Mouse (Mus musculus) hindbrain, embryonic 11.5 days (tissue): Measurements from ENCODE around the gene Anapc15. TPM values are rescaled to one million over a fixed set of nuclear protein-coding genes. Genes with fewer than 3 reads are reported as not detected.

Experiments used
- ATAC-seq: fragments of 200-750 bp; cut with Nextera tagmentation; 2 replicates; pipeline ENCODE4 v1.8.0; 2017; ENCODE audit warnings: mild to moderate bottlenecking, moderate TSS enrichment, moderate library complexity; ENCODE audit not compliant: low FRiP score
- DNase-seq: peaks from one replicate; pipeline ENCODE4 v3.0.0-alpha.2; 2015; ENCODE audit warnings: low spot score
- H3K27ac ChIP-seq: fragments of 300-500 bp; sonication (generic); 2 replicates; pipeline ENCODE4 v1.5.1; 2014; ENCODE audit warnings: mild to moderate bottlenecking, low read depth, low read length
- H3K27me3 ChIP-seq: fragments of 300-500 bp; sonication (generic); 2 replicates; pipeline ENCODE4 v1.6.1; 2014; ENCODE audit warnings: mild to moderate bottlenecking, low read length, moderate library complexity, mixed read lengths; ENCODE audit not compliant: control insufficient read depth, insufficient read depth
- H3K36me3 ChIP-seq: fragments of 300-500 bp; sonication (generic); 2 replicates; pipeline ENCODE4 v1.6.1; 2014; ENCODE audit warnings: mild to moderate bottlenecking, low read length, moderate library complexity, mixed read lengths; ENCODE audit not compliant: control insufficient read depth, insufficient read depth
- H3K4me1 ChIP-seq: fragments of 300-500 bp; sonication (generic); replicated peaks from 2 replicates; pipeline ENCODE4 v1.6.1; 2014; ENCODE audit warnings: low read length, mixed read lengths; ENCODE audit not compliant: control insufficient read depth, insufficient read depth
- H3K4me2 ChIP-seq: fragments of 300-500 bp; sonication (generic); replicated peaks from 2 replicates; pipeline ENCODE4 v1.6.1; 2014; ENCODE audit warnings: mild to moderate bottlenecking, low read depth, low read length
- H3K4me3 ChIP-seq: fragments of 300-500 bp; sonication (generic); 2 replicates; pipeline ENCODE4 v1.5.1; 2014; ENCODE audit warnings: low read depth, low read length
- H3K9ac ChIP-seq: fragments of 300-500 bp; sonication (generic); 2 replicates; pipeline ENCODE4 v1.6.1; 2014; ENCODE audit warnings: low read depth, low read length
- H3K9me3 ChIP-seq: fragments of 300-500 bp; sonication (generic); 2 replicates; pipeline ENCODE4 v1.6.1; 2016; ENCODE audit warnings: low read length; ENCODE audit not compliant: control insufficient read depth
- WGBS: fragments of 180-500 bp; shearing (Covaris S2); extraction: QIAGEN DNeasy Blood & Tissue Kit; methylation state at CpG from one replicate; pipeline ENCODE4 v1.1.7; 2014; 5-methylcytosine and 5-hydroxymethylcytosine counted together
- polyA plus RNA-seq: library from polyadenylated mRNA; unstranded; fragments of >200 nt; fragmentation: Nextera tagmentation; extraction: Ambion mirVana; gene quantifications from 2 replicates; pipeline ENCODE4 v1.2.1, GENCODE M21; 2014

Gene Anapc15
- polyA plus RNA-seq, 1 experiment from 2014 or later, result 90.2 TPM

DNA sequence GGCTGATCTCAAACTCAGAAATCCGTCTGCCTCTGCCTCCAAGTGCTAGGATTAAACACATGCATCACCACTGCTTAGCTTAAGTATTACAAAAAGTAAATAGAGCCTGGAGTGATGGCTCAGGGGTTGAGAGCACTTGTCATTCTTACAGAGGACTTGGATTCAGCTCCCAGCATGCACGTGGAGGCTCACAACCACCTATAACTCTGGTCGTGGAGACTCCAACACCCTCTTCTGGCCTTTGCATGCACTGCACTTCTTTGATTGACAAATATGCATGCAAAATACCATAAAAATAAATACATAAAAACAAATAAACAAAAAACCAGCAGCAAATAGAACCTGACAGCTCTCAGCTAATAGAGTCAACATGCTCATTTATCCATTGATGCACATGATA lies 1.2 kb upstream of the Anapc15 start:
- Histone ChIP-seq H3K4me1 (no peaks in the 10 kb centered on the region), H3K27me3 (no peaks in the 10 kb centered on the region), H3K4me2 (no peak overlapping the region), H3K9ac (no peak overlapping the region), H3K27ac (no peak overlapping the region), H3K36me3 (no peaks in the 10 kb centered on the region), H3K9me3 (no peaks in the 10 kb centered on the region), H3K4me3 (no peak overlapping the region)
- no peak for ATAC-seq
- no peak for DNase-seq
- 71% methylated on average over 3 of the region's 3 CpGs for WGBS

DNA sequence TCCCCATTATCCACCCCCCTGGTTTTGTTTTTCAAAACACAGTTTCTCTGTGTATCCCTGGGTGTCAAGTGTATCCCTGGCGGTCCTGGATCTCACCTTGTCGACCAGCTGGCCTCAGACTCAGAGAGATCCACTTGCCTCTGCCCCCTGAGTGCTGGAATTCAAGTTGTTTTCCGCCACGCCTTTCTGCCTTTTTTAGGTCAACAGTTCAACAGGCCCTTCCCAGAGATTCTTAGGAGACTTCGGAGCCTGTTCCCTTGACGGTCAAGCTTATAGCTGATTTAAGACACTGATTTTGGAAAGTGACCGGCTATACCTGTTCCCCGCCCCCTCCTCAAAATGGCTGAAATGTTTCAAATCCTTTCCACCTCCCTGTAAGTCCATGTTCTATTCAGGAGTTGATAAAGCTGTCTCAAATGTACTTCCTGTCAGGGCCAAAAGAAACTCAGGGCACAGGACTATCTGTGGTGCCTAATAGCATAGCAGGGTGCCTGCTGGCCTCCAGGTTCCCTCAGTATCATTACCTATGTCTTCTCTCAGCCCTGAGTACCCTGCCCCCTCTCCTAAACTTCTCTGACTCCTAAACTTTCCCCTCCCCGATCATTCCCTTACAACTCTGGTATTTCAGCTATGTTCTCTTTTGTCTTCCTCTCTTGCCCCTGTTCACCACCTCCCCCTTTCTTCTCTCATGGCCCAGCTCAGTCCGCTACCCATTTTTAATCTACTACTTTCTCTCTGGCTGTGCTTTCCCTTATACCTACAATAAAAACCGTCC lies 3.2 kb downstream of the Anapc15 start:
- no peak for ATAC-seq
- Histone ChIP-seq H3K4me1 (no peaks in the 10 kb centered on the region), H3K36me3 (no peaks in the 10 kb centered on the region), H3K4me2 (no peak overlapping the region), H3K27me3 (no peaks in the 10 kb centered on the region), H3K4me3 (no peak overlapping the region), H3K9me3 (no peaks in the 10 kb centered on the region), H3K27ac (no peak overlapping the region), H3K9ac (no peak overlapping the region)
- 80% methylated on average over 11 of the region's 11 CpGs for WGBS
- DNase-seq, result no peak

DNA sequence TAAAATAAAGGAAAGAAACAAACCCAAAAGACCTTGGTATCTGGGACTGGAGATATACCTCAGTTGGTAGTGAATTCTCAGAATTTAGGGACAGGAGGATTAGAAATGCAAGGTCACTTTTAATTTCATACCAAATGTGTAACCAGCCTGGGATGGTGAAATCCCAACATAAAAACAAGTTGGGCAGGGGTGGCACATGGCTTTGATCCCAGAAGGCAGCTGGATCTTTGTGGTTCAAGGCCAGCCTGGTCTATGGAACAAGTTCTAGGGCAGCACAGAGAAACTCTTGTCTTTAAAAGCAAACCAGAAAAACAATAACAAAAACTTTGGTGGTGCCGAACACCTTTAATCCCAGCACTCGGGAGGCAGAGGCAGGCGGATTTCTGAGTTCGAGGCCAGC lies 4.0 kb downstream of the Anapc15 start:
- ATAC-seq, result no peak
- H3K4me3 ChIP-seq, result no peak overlapping the region
- H3K36me3 ChIP-seq, result no peaks in the 10 kb centered on the region
- H3K4me1 ChIP-seq, result no peaks in the 10 kb centered on the region
- H3K4me2 ChIP-seq, result no peak overlapping the region
- H3K9ac ChIP-seq, result no peak overlapping the region
- H3K27ac ChIP-seq, result no peak overlapping the region
- no peak for DNase-seq
- 100% methylated on average over 4 of the region's 4 CpGs for WGBS
- H3K9me3 ChIP-seq, result no peaks in the 10 kb centered on the region
- H3K27me3 ChIP-seq, result no peaks in the 10 kb centered on the region

DNA sequence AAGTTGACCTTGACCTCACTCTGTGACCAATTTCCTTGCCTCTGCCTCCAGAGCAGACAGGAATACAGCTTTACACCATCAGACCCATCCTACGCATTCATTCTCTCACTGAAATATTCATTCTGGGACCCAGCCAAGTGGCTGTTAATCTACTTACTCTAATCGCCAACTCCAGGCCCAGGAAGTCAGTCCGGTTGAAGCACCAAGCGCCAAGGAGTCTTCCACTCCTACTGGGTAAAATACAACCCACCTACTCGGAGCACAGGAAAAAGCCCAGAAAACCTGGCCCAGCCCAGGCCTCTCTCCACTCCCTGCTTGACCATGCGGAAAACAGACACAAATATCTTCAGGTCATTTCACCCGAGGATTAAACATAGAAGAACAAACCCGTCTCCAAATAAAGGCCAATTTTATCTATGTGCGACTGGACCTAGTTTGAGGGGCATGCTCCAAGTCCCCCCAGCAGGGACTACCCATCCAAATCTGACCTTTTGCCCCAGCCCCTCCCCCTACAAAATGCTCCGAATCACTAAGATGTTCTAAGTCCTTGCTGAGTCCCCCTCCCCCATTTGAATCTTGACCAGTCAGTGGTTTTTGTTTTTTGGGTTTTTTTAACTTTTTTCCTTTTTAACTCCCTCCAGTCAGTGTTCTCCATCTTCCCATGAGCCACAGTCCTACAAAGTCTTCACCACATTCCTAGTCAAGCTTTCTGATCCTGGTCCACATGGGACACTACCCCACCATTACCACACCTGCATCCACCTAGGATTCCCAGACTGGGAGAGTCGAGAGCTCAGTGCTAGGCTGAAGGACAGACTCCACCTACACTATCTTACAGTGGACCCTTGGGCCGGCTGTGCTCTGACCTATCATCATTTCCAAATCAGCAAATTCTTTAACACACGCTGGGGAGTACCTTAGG lies 5.0 kb downstream of the Anapc15 start:
- H3K27me3 ChIP-seq, result no peaks in the 10 kb centered on the region
- H3K36me3 ChIP-seq, result no peaks in the 10 kb centered on the region
- no peak overlapping the region for H3K4me2 ChIP-seq
- no peak overlapping the region for H3K4me3 ChIP-seq
- no peak overlapping the region for H3K9ac ChIP-seq
- ATAC-seq (no peak), DNase-seq (no peak)
- WGBS, result 56% methylated on average over 13 of the region's 13 CpGs
- H3K27ac ChIP-seq, result no peak overlapping the region
- no peaks in the 10 kb centered on the region for H3K9me3 ChIP-seq
- H3K4me1 ChIP-seq, result no peaks in the 10 kb centered on the region

DNA sequence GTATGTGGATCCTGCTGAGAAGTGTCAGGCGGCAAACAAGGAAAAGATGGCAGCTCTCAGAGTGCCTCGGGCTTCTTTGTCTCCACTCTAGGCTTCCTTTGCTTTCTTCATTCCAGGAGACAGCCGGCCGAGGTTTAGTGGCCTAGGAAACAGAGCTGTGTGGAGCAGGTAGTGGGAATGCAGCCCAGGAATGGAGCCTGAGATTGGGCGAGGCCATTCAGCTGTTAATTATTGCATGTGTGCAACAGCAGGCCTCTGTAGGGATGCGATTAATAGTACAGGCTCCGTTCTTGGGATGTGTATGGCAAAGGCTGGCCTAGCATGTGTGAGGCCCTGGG lies 5.6 kb downstream of the Anapc15 start:
- no peaks in the 10 kb centered on the region for H3K36me3 ChIP-seq
- no peak overlapping the region for H3K9ac ChIP-seq
- no peak overlapping the region for H3K4me2 ChIP-seq
- WGBS, result 55% methylated on average over 7 of the region's 7 CpGs
- H3K27me3 ChIP-seq, result no peaks in the 10 kb centered on the region
- no peak overlapping the region for H3K27ac ChIP-seq
- no peaks in the 10 kb centered on the region for H3K9me3 ChIP-seq
- H3K4me3 ChIP-seq, result no peak overlapping the region
- ATAC-seq (no peak), DNase-seq (peak; percentile 10)
- H3K4me1 ChIP-seq, result no peaks in the 10 kb centered on the region

DNA sequence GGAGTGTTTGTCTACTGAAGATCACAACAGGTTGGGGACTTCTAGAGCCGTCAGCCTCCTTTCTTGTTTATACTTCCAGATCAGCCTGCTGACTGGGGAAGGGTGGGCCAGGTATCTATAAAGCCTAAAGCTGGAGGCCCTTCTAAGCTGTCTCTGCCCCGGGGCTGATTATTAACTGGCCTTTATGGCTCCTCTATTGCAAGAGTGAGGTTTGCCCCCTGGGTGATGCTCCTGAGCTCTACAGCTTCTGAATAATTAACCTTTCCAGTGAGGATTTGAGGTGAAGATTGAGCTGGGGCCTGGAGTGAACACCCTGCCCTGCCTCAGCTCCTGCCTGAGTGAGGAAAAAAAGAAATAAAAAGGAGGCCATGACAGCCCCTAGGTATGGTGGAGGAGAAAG lies 7.1 kb downstream of the Anapc15 start, which contains the start of gene Folr1:
Gene Folr1 (minus strand): TSS at position 160 of the 400 bp plus-strand sequence.
- 66% methylated on average over 2 of the region's 2 CpGs for WGBS
- DNase-seq, result no peak
- no peak within 1 kb of the TSS for H3K27ac ChIP-seq

DNA sequence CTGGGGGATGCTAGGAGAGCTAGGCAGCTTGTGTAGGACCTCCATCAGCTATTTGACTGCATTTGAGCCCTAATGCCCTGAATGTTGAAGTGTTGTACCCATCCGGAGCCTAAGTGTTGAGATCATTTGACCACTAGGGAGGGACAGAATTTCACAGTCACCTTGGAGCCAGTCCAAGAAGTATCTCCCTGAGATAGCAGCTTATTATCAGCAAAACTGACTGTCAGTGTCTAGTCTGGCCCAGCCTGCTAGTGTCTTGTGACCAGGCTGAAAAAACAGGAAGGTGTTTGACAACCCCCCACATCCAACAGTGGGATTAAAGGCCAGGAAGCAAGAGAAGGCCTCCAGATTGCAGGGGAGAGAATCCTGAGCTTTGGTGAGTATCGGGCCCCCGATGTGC lies 7.8 kb downstream of the Anapc15 start:
- no peak overlapping the region for H3K27ac ChIP-seq
- 90% methylated on average over 3 of the region's 3 CpGs for WGBS
- no peaks in the 10 kb centered on the region for H3K36me3 ChIP-seq
- ATAC-seq (no peak), DNase-seq (no peak)
- no peaks in the 10 kb centered on the region for H3K27me3 ChIP-seq
- H3K9ac ChIP-seq, result no peak overlapping the region
- H3K4me1 ChIP-seq, result no peaks in the 10 kb centered on the region
- H3K4me2 ChIP-seq, result no peak overlapping the region
- H3K4me3 ChIP-seq, result no peak overlapping the region
- H3K9me3 ChIP-seq, result no peaks in the 10 kb centered on the region

More for the DNA sequence above, 7.1 kb downstream of the Anapc15 start, which contains the start of gene Folr1:
- Histone ChIP-seq H3K4me1 (no peaks in the 10 kb centered on the region), H3K9ac (no peak within 1 kb of the TSS), H3K4me2 (no peak within 1 kb of the TSS), H3K36me3 (no peaks in the 10 kb centered on the region), H3K4me3 (no peak within 1 kb of the TSS), H3K9me3 (no peaks in the 10 kb centered on the region), H3K27me3 (no peaks in the 10 kb centered on the region)
- ATAC-seq, result no peak

DNA sequence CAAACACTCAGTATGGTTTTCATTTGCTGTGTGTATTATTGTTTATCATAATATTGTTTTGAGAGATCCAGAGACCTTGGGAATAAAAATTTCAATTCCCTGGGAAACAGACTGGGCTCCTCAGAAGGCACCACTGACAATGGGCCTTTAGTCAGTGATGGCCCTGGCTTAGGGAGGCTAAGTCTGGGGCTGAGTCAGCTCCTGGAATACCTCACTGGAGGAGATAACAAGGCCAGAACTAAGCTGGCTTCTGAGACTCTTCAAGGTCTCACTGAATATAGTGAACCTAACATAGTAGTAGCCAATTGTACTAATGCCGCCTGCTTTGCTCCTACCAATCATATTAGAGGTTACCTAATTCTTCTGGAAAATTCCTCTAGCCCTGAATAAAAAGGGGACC lies 12.5 kb downstream of the Anapc15 start:
- H3K4me2 ChIP-seq, result no peak overlapping the region
- H3K27me3 ChIP-seq, result no peaks in the 10 kb centered on the region
- no peak for ATAC-seq

More for the DNA sequence above, 12.5 kb downstream of the Anapc15 start:
- Histone ChIP-seq H3K4me3 (no peak overlapping the region), H3K4me1 (no peaks in the 10 kb centered on the region), H3K9ac (no peak overlapping the region), H3K9me3 (no peaks in the 10 kb centered on the region), H3K27ac (no peak overlapping the region), H3K36me3 (no peaks in the 10 kb centered on the region)
- 92% methylated on average over 1 of the region's 1 CpGs for WGBS
- DNase-seq, result no peak
